Mouse (Mus musculus): ENCODE results near the gene Nkx2-3.
A peak's percentile ranks its signal among the peaks of the same experiment; 100 is the strongest.

The Nkx2-3 gene

GRCm38 (mm10) chr19:43612051-43612450, at the start of gene Nkx2-3:
TSS of gene Nkx2-3 (plus strand) at chr19:43612325.
- no peak for DNase-seq (ENCODE audit: low read depth, low spot score)

- no peak for DNase-seq (ENCODE audit: low read depth, low spot score)
These were observed 49.0 kb upstream of the Nkx2-3 start for GRCm38 (mm10) chr19:43563166-43563565.

- DNase-seq (ENCODE audit: low read depth, low spot score) = no peak
These were observed 43.8 kb upstream of the Nkx2-3 start for GRCm38 (mm10) chr19:43568298-43568697.

- no peak for DNase-seq (ENCODE audit: low read depth, low spot score)
These were observed 43.0 kb upstream of the Nkx2-3 start for GRCm38 (mm10) chr19:43569133-43569532.

- DNase-seq (ENCODE audit: low read depth, low spot score) = peak; percentile 68
These were observed 41.0 kb upstream of the Nkx2-3 start for GRCm38 (mm10) chr19:43570831-43571790.

- DNase-seq (ENCODE audit: low read depth, low spot score) = no peak
These were observed 32.9 kb upstream of the Nkx2-3 start for GRCm38 (mm10) chr19:43579081-43579796.

GRCm38 (mm10) chr19:43581185-43581584, 30.9 kb upstream of the Nkx2-3 start:
- DNase-seq (ENCODE audit: low read depth, low spot score) = no peak

GRCm38 (mm10) chr19:43583192-43583591, 28.9 kb upstream of the Nkx2-3 start:
- no peak for DNase-seq (ENCODE audit: low read depth, low spot score)

- DNase-seq (ENCODE audit: low read depth, low spot score) = no peak
These were observed 28.5 kb upstream of the Nkx2-3 start for GRCm38 (mm10) chr19:43583595-43583994.

GRCm38 (mm10) chr19:43584788-43585187, 27.3 kb upstream of the Nkx2-3 start:
- DNase-seq (ENCODE audit: low read depth, low spot score) = no peak

GRCm38 (mm10) chr19:43592026-43592425, 20.1 kb upstream of the Nkx2-3 start:
- DNase-seq (ENCODE audit: low read depth, low spot score) = no peak

- DNase-seq (ENCODE audit: low read depth, low spot score) = no peak
These were observed 15.1 kb upstream of the Nkx2-3 start for GRCm38 (mm10) chr19:43596981-43597380.

- DNase-seq (ENCODE audit: low read depth, low spot score) = no peak
These were observed 13.1 kb upstream of the Nkx2-3 start for GRCm38 (mm10) chr19:43598741-43599660.

- no peak for DNase-seq (ENCODE audit: low read depth, low spot score)
These were observed 12.2 kb upstream of the Nkx2-3 start for GRCm38 (mm10) chr19:43599776-43600544.

- DNase-seq (ENCODE audit: low read depth, low spot score) = no peak
These were observed 11.4 kb upstream of the Nkx2-3 start for GRCm38 (mm10) chr19:43600545-43601331.

GRCm38 (mm10) chr19:43601440-43601839, 10.7 kb upstream of the Nkx2-3 start:
- no peak for DNase-seq (ENCODE audit: low read depth, low spot score)

- no peak for DNase-seq (ENCODE audit: low read depth, low spot score)
These were observed 10.0 kb upstream of the Nkx2-3 start for GRCm38 (mm10) chr19:43601996-43602590.

GRCm38 (mm10) chr19:43603521-43603920, 8.6 kb upstream of the Nkx2-3 start:
- DNase-seq (ENCODE audit: low read depth, low spot score) = no peak

- DNase-seq (ENCODE audit: low read depth, low spot score) = no peak
These were observed 7.5 kb upstream of the Nkx2-3 start for GRCm38 (mm10) chr19:43604492-43605120.
